Mouse (Mus musculus) limb, embryonic 10.5 days (tissue): ENCODE data around the gene Fbn1. TPM values are rescaled to one million over a fixed set of nuclear protein-coding genes. Genes with fewer than 3 reads are reported as not detected.

Experiments
- DNase-seq: peaks from one replicate; pipeline ENCODE4 v3.0.0-alpha.2; 2017; ENCODE audit warnings: low spot score
- H3K27ac ChIP-seq: fragments of 300-500 bp; sonication (generic); 2 replicates; pipeline ENCODE4 v1.5.1; 2016; ENCODE audit warnings: mild to moderate bottlenecking
- H3K27me3 ChIP-seq: fragments of 300-500 bp; sonication (generic); 2 replicates; pipeline ENCODE4 v1.6.1; 2016; ENCODE audit warnings: low read depth, mild to moderate bottlenecking; ENCODE audit not compliant: poor library complexity, severe bottlenecking
- H3K36me3 ChIP-seq: fragments of 300-500 bp; sonication (generic); 2 replicates; pipeline ENCODE4 v1.6.1; 2016; ENCODE audit warnings: mild to moderate bottlenecking, moderate library complexity
- H3K4me1 ChIP-seq: fragments of 300-500 bp; sonication (generic); 2 replicates; pipeline ENCODE4 v1.6.1; 2016
- H3K4me3 ChIP-seq: fragments of 300-500 bp; sonication (generic); 2 replicates; pipeline ENCODE4 v1.5.1; 2016; ENCODE audit warnings: mild to moderate bottlenecking, moderate library complexity
- H3K9me3 ChIP-seq: fragments of 300-500 bp; sonication (generic); replicated peaks from 2 replicates; pipeline ENCODE4 v1.6.1; 2016; ENCODE audit warnings: mild to moderate bottlenecking
- WGBS: fragments of 180-500 bp; shearing (Covaris S2); methylation state at CpG from one replicate; pipeline ENCODE4 v1.1.7; 2016; 5-methylcytosine and 5-hydroxymethylcytosine counted together
- polyA plus RNA-seq: library from polyadenylated mRNA; unstranded; fragments of >200 nt; fragmentation: Nextera tagmentation; extraction: Ambion mirVana; gene quantifications from 2 replicates; pipeline ENCODE4 v1.2.1, GENCODE M21; 2016

Fbn1 gene
- polyA plus RNA-seq, 1 experiment from 2014 or later, result 5.6 TPM

DNA sequence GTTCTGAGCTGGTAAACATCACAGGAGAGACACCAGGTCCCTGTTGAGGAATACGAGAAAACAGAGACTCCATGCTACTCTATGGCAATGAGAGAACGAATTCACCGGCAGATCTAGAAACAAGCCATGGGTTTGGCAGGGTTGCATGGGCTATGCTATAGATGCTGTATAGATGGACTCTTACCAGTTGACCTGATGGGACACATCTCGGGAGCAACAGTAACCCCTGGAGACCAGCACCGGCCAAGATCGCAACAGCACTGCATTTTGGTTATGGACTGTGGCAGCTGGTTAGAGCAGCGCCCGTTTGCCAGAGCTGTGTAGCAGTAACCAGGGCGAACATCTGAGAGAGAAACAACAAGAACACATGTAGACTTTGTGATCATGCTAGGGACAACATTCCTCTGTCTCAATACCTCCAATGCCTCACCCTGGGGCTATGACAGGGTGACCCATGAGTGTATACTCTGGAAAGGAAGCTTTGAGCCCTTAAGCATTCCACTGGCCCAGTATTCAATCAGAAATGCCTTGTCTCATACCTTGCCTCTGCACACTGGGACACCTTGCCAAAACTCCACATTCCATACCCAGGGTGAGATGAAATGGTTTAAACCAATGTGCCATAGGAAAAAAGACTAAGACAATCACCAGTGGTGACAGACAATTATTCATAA is 113.2 kb downstream of the Fbn1 start:
- DNase-seq, result no peak
- Histone ChIP-seq H3K4me1 (no peaks in the 10 kb centered on the region), H3K27me3 (no peaks in the 10 kb centered on the region), H3K9me3 (no peaks in the 10 kb centered on the region), H3K27ac (no peak overlapping the region), H3K36me3 (no peaks in the 10 kb centered on the region), H3K4me3 (no peak overlapping the region)
- WGBS, result 96% methylated on average over 9 of the region's 9 CpGs

GRCm38 (mm10) chr2:125391582-125391981 is 116.2 kb downstream of the Fbn1 start:
- 93% methylated on average over 6 of the region's 6 CpGs for WGBS
- Histone ChIP-seq H3K27ac (no peak overlapping the region), H3K36me3 (peaks cover 8% of the 10 kb centered on the region; the same call in 1 of the 2 replicates), H3K27me3 (no peaks in the 10 kb centered on the region), H3K4me1 (no peaks in the 10 kb centered on the region), H3K4me3 (no peak overlapping the region), H3K9me3 (no peaks in the 10 kb centered on the region)
- no peak for DNase-seq

DNA sequence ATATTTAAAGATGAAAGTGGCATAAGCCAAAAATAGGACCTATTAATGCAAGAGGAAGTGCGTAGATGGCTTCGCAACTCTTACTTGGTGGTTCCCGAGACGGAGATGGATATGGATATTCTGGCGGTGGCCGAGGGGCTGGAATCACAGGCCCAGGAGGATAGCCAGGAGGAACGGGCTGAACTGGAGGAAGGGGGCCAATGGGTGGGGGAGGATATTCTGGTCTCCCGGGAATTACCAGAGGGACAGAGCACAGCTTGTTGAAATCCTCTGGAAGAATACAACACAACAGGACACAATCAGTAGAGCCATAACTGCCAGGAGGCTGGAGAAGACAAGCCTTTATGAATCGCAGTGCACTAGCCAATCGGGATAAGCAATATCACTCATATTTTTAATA is 118.0 kb downstream of the Fbn1 start:
- 95% methylated on average over 10 of the region's 10 CpGs for WGBS
- no peak overlapping the region for H3K4me3 ChIP-seq
- no peaks in the 10 kb centered on the region for H3K27me3 ChIP-seq
- no peaks in the 10 kb centered on the region for H3K9me3 ChIP-seq
- no peak for DNase-seq
- H3K27ac ChIP-seq, result no peak overlapping the region
- H3K4me1 ChIP-seq, result no peaks in the 10 kb centered on the region
- H3K36me3 ChIP-seq, result peaks cover 8% of the 10 kb centered on the region; the same call in 1 of the 2 replicates

DNA sequence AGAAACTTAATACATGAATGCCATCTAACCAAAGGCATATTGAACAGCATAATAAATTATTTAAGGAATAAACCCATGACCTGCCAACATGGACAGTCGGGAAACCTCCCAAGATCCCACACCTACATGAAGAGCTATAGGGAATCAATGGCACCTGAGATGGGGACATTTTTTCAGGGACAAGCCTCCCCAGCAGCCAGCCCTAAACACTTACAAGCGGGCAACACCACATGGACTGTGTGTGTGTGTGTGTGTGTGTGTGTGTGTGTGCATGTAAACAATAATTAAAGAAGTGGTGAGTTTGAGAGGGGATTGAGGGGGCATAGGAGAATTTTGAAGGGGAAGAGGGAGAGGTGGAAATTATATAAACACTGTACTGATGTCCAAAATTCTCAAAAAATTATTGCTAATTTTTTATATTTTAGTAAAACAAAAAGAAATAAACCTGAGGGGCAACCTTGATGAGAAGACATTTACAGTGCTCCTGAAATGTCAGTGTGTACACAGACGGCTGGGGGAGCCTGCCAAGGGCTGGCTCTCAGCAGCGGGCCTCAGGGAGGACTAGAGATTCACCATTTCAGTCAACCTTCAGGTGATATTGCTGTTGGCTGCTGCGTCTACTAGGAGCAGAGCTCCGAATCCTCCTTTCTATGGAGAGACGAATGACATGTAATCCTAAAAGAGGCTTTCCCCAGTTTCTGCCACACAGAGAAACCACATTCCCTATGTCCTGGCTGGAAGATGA is 121.4 kb downstream of the Fbn1 start:
- Histone ChIP-seq H3K27me3 (no peaks in the 10 kb centered on the region), H3K4me1 (no peaks in the 10 kb centered on the region), H3K27ac (no peak overlapping the region), H3K36me3 (peaks cover 8% of the 10 kb centered on the region; the same call in 1 of the 2 replicates), H3K9me3 (no peaks in the 10 kb centered on the region), H3K4me3 (no peak overlapping the region)
- WGBS, result 80% methylated on average over 7 of the region's 7 CpGs
- no peak for DNase-seq

GRCm38 (mm10) chr2:125384941-125385340 is 122.9 kb downstream of the Fbn1 start:
- whole genome bisulfite sequencing, result 74% methylated on average over 4 of the region's 4 CpGs
- H3K4me3 ChIP-seq, result no peak overlapping the region
- no peaks in the 10 kb centered on the region for H3K4me1 ChIP-seq
- no peaks in the 10 kb centered on the region for H3K9me3 ChIP-seq
- DNase-seq, result no peak
- no peaks in the 10 kb centered on the region for H3K27me3 ChIP-seq
- H3K27ac ChIP-seq, result no peak overlapping the region
- H3K36me3 ChIP-seq, result peaks cover 8% of the 10 kb centered on the region; the same call in 1 of the 2 replicates

DNA sequence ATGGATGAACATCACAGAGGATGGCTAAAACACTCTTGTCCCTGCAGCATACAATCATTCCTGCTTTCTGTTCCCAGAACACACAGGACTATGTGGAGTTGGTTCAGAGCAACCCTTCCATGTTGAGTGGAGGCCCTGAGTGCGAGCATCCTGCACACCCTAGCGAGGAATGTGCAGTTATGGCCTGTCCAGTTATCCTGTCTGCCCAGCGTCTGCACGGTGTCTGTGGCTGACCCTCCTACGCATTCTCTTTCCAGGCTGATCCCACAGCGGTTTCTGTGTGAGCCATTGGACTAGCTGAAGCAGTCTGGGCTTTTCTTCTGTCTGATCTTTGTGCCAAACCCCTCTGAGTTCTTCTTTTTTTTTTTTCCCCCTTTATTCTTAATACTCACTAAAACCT is 123.4 kb downstream of the Fbn1 start:
- WGBS, result 87% methylated on average over 6 of the region's 6 CpGs
- Histone ChIP-seq H3K4me3 (no peak overlapping the region), H3K36me3 (peaks cover 8% of the 10 kb centered on the region; the same call in 1 of the 2 replicates), H3K27me3 (no peaks in the 10 kb centered on the region), H3K4me1 (no peaks in the 10 kb centered on the region), H3K27ac (no peak overlapping the region), H3K9me3 (no peaks in the 10 kb centered on the region)
- no peak for DNase-seq

DNA sequence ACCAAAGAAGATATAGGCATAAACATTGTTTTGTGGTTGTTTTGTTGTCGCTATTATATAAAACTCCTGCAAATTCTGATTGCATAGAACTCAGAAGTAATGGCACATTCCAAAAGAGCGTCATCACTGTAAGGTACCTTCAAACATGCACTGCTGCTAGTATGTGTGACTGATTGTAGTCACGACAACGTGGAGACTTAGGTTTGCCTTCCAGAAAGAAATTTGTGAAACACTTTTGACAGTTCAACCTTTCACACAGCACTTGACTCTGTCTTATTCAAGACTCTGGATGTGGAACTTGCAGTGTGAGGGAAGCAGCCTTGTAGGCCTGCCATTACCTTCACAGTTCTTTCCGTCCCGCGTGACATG is 124.5 kb downstream of the Fbn1 start:
- Histone ChIP-seq H3K27ac (no peak overlapping the region), H3K9me3 (no peaks in the 10 kb centered on the region), H3K27me3 (no peaks in the 10 kb centered on the region), H3K36me3 (no peaks in the 10 kb centered on the region), H3K4me1 (no peaks in the 10 kb centered on the region), H3K4me3 (no peak overlapping the region)
- no peak for DNase-seq
- 92% methylated on average over 7 of the region's 7 CpGs for WGBS

DNA sequence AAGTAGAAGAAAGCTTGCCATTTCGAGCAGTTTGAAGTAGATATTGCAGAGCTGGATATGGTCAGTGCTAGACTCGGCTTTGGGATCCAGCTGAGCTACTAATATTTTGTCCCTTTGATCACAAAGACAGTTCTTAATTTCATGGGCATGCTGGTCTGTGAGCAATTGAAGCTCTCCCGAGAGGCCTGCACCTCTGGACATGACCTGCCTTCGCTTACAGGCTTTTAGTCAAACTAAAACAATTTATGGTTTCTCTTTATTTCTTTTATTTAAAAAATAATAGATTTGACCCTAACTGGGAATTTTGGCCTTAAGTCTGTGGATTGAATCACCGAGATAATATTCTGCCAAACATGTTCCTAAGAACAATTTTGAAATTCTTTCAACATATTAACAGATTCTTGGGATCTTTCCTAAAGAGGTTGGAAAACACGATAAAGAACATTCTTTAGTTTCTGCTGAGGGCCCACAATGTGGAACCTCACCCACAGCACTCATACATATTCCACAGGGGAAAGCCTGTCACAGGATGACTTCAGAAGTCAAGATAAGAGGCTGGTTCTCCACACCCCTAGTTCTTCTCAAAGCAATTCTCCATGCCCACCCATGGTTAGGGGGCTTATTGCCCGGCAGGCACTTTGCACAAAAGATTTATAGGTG is 125.0 kb downstream of the Fbn1 start:
- no peak overlapping the region for H3K4me3 ChIP-seq
- no peaks in the 10 kb centered on the region for H3K36me3 ChIP-seq
- H3K9me3 ChIP-seq, result no peaks in the 10 kb centered on the region
- no peak for DNase-seq
- no peaks in the 10 kb centered on the region for H3K4me1 ChIP-seq
- no peak overlapping the region for H3K27ac ChIP-seq
- WGBS, result 66% methylated on average over 7 of the region's 7 CpGs
- H3K27me3 ChIP-seq, result no peaks in the 10 kb centered on the region

DNA sequence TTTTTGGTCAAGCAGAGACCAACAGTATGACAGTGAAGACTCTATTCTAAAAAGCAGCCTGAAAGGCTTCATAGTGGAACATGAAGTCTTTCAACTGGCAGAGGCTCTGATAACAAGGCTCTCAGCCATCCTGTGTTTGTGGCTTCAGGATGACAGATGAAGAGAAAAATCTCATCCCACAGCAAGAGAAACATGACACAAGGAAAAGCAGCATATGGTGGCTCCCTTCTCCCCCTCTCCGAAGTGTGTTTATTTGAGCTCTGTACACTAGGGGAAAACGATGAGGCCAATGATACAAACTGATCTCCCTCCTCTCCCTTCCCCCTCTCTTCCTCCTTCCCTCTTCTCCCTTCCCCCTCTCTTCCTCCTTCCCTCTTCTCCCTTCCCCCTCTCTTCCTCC is 127.7 kb downstream of the Fbn1 start:
- DNase-seq, result no peak
- Histone ChIP-seq H3K36me3 (no peaks in the 10 kb centered on the region), H3K27me3 (no peaks in the 10 kb centered on the region), H3K4me3 (no peak overlapping the region), H3K27ac (no peak overlapping the region), H3K9me3 (no peaks in the 10 kb centered on the region), H3K4me1 (0 out of 2 replicates have a peak, but pooled peaks cover 2% of the 10 kb centered on the region)
- WGBS, result 96% methylated on average over 2 of the region's 2 CpGs

DNA sequence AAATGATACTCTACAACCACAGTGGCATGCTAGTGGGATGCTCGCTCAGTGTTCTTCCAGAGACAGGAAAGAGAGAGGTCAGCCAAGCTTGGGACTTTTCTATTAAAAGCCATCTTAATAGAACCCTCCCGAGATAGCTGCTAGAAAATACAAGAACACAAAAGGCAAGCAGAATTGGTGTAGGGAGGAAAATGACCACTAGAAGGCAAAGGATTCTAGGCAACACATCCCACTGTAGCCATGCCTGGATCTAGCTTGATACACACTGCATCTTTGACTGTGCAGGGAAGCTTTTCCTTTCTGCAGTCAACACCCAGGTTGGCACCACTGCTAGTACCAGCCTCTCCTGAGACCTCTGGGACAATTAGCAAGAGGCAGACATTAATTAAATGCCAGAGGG is 128.6 kb downstream of the Fbn1 start:
- no peaks in the 10 kb centered on the region for H3K36me3 ChIP-seq
- H3K4me1 ChIP-seq, result 0 out of 2 replicates have a peak, but pooled peaks cover 2% of the 10 kb centered on the region
- WGBS, result 92% methylated on average over 2 of the region's 2 CpGs
- H3K4me3 ChIP-seq, result no peak overlapping the region
- no peak for DNase-seq
- H3K27ac ChIP-seq, result no peak overlapping the region
- no peaks in the 10 kb centered on the region for H3K27me3 ChIP-seq
- no peaks in the 10 kb centered on the region for H3K9me3 ChIP-seq

- DNase-seq, result no peak
- 80% methylated on average over 5 of the region's 5 CpGs for WGBS
Observed at GRCm38 (mm10) chr2:125375926-125376325, 131.9 kb downstream of the Fbn1 start.

DNA sequence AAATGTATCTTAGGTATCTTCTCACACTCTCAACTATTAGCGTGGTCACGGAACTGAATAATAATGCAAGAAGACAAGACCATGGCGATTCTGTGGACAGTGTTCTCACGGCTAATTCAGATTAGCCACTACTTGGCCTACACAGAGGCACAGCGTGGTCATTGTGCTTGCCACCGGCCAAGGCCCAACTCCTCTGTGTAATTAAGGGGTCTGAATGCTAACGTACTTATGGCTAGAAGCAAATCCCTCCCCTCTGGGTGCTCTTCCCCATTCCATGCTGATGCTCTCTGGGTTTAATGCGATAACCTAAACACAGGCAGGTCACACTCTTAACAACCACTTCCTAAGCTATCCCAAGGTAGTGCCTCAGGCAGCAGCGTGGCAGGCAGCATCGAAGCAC is 132.5 kb downstream of the Fbn1 start:
- no peak overlapping the region for H3K27ac ChIP-seq
- H3K4me1 ChIP-seq, result peaks cover 2% of the 10 kb centered on the region; the same call in 1 of the 2 replicates
- DNase-seq, result no peak
- no peak overlapping the region for H3K4me3 ChIP-seq
- H3K9me3 ChIP-seq, result no peaks in the 10 kb centered on the region
- no peaks in the 10 kb centered on the region for H3K36me3 ChIP-seq
- WGBS, result 81% methylated on average over 10 of the region's 10 CpGs
- H3K27me3 ChIP-seq, result no peaks in the 10 kb centered on the region

More at GRCm38 (mm10) chr2:125375926-125376325, 131.9 kb downstream of the Fbn1 start:
- H3K4me1 ChIP-seq, result peaks cover 2% of the 10 kb centered on the region; the same call in 1 of the 2 replicates
- no peaks in the 10 kb centered on the region for H3K9me3 ChIP-seq
- H3K27ac ChIP-seq, result no peak overlapping the region
- no peaks in the 10 kb centered on the region for H3K27me3 ChIP-seq
- no peaks in the 10 kb centered on the region for H3K36me3 ChIP-seq
- H3K4me3 ChIP-seq, result no peak overlapping the region

GRCm38 (mm10) chr2:125369666-125370065 is 138.1 kb downstream of the Fbn1 start:
- Histone ChIP-seq H3K27ac (no peak overlapping the region), H3K9me3 (no peaks in the 10 kb centered on the region), H3K27me3 (no peaks in the 10 kb centered on the region), H3K4me1 (no peaks in the 10 kb centered on the region; the same call in 1 of the 2 replicates), H3K4me3 (no peak overlapping the region), H3K36me3 (peaks cover 13% of the 10 kb centered on the region; the same call in 1 of the 2 replicates)
- DNase-seq, result no peak
- WGBS, result 95% methylated on average over 8 of the region's 8 CpGs
